Comparison of ENCODE assay signal across 8 mouse cellular contexts in genomic region chr6:72647383-72647820, GRCm38 (mm10). TPM values are rescaled to one million over a fixed set of nuclear protein-coding genes. Genes with fewer than 3 reads are reported as not detected.
DNase-seq lines count a peak whose midpoint lies in the region; ATAC-seq lines count a peak whose summit lies in the region.

No protein-coding gene starts in this region.

- ATAC-seq in hindbrain, embryonic 12.5 days (ENCODE audit: low FRiP score) = peak; percentile 69
- ATAC-seq in activated CD4-positive, CD25-positive, alpha-beta regulatory T cell, adult 4 months = no peak

- DNase-seq in WW6 (ENCODE audit: low read depth, low spot score) = peak; percentile 59
- DNase-seq in cerebellum, postnatal 25 days = peak; percentile 67 to 80
- DNase-seq in frontal cortex, postnatal 25 days (ENCODE audit: low spot score in 2 of 2) = peak; percentile 72 to 77
- peak; percentile 72 to 81 for DNase-seq in layer of hippocampus, postnatal 14 days (ENCODE audit: low spot score in 2 of 2)
- DNase-seq in lung, postnatal 10 days = peak; percentile 78
- DNase-seq in retina, postnatal 7 days (ENCODE audit: low read depth, low spot score) = peak; percentile 62

- no peak overlapping the region for H3K4me2 ChIP-seq in hindbrain, embryonic 12.5 days (replicated peaks)

- no peak overlapping the region for H3K9ac ChIP-seq in hindbrain, embryonic 12.5 days

- H3K4me1 ChIP-seq in hindbrain, embryonic 12.5 days = peaks cover 7% of the 10 kb centered on the region; the same call in 1 of the 2 replicates

- no peak overlapping the region for H3K27ac ChIP-seq in hindbrain, embryonic 12.5 days

- no peaks in the 10 kb centered on the region for H3K36me3 ChIP-seq in hindbrain, embryonic 12.5 days

- H3K9me3 ChIP-seq in hindbrain, embryonic 12.5 days (replicated peaks) = no peaks in the 10 kb centered on the region

- no peak overlapping the region for H3K4me3 ChIP-seq in hindbrain, embryonic 12.5 days

- no peaks in the 10 kb centered on the region for H3K27me3 ChIP-seq in hindbrain, embryonic 12.5 days

- 62% methylated on average over 10 of the region's 10 CpGs for WGBS in hindbrain, embryonic 12.5 days

RNA-seq across cellular contexts. Expression of gene Tgoln1, which starts 30.6 kb away (rescaled TPM):
- polyA plus RNA-seq in hindbrain, embryonic 12.5 days (2016; fragmentation: Nextera tagmentation; extraction: Ambion mirVana) = 38.8 and 39.2 TPM in 2 replicates
- total RNA-seq in layer of hippocampus, postnatal 14 days (2021) = 10 to 100 TPM; 65.3 to 68.0 TPM
- polyA plus RNA-seq in activated CD4-positive, CD25-positive, alpha-beta regulatory T cell, adult 4 months (2017; shearing (Covaris generic)) = 10 to 100 TPM; 90.9 to 97.8 TPM

RNA-seq across cellular contexts. Expression of gene Retsat, which starts 49.1 kb away (rescaled TPM):
- polyA plus RNA-seq in hindbrain, embryonic 12.5 days (2016; fragmentation: Nextera tagmentation; extraction: Ambion mirVana) = 5.8 and 6.9 TPM in 2 replicates
- total RNA-seq in layer of hippocampus, postnatal 14 days (2021) = 10 to 100 TPM; 44.0 to 50.8 TPM
- 1 to 10 TPM; 2.7 to 4.1 TPM for polyA plus RNA-seq in activated CD4-positive, CD25-positive, alpha-beta regulatory T cell, adult 4 months (2017; shearing (Covaris generic))

RNA-seq across cellular contexts. Expression of gene Elmod3, which starts 49.2 kb away (rescaled TPM):
- polyA plus RNA-seq in hindbrain, embryonic 12.5 days (2016; fragmentation: Nextera tagmentation; extraction: Ambion mirVana) = 17.6 and 18.1 TPM in 2 replicates
- 10 to 100 TPM; 19.4 to 21.4 TPM for total RNA-seq in layer of hippocampus, postnatal 14 days (2021)
- polyA plus RNA-seq in activated CD4-positive, CD25-positive, alpha-beta regulatory T cell, adult 4 months (2017; shearing (Covaris generic)) = 10 to 100 TPM; 15.3 to 19.5 TPM
